Mouse (Mus musculus): ENCODE data around the gene Gm15128.
"Not testable (repeated sequence)": the region's sequence is repeated elsewhere in the genome, so short reads cannot be mapped to it uniquely, and the experiment has no call there.

Gene Gm15128

DNA sequence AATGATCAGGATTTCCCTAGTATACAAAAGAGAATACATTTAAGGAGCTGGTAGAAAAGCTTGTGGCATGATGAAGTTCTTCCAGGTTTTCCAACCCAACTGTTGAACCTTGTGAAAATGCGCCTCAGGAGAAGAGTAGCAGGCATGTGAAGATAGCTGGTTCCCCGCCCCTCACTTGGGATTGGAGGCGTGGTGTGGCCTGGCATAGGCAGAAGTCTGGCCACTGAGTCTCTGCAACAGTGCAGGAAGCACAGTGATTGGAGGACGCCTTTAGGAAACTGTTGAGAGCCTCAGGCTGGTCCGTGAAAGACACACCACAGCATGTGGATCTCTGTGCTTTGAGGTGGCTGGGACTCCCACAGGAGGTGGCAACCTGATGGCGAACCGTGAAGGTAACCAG is at the start of gene Gm15128:
Gm15128 (plus strand) TSS at position 301 of the 400 bp plus-strand sequence.
- not testable (repeated sequence) for DNase-seq (ENCODE audit: low spot score in 2 of 2)
